10 mouse cellular contexts compared by ENCODE assay signal in genomic region chr17:28515431-28516341, GRCm38 (mm10). TPM values are rescaled to one million over a fixed set of nuclear protein-coding genes. Genes with fewer than 3 reads are reported as not detected.
DNase-seq lines count a peak whose midpoint lies in the region; ATAC-seq and TF ChIP-seq lines count a peak whose summit lies in the region.
"Had no signal": no experiment of that assay in that cellular context is flagged by ENCODE, and none has a peak within 500 bp of the region (broad histone marks: within the 10 kb centered on the region; RNA-seq: fewer than 3 reads in every experiment).

No protein-coding gene starts in this region.

- peak; percentile 70 for DNase-seq in kidney, adult 11 months
- no peak for DNase-seq in kidney, postnatal 10 days
- DNase-seq in adrenal gland, adult 8-10 months, result peak; percentile 69
- peak; percentile 60 for DNase-seq in kidney, postnatal 14 days
- peak; percentile 82 for DNase-seq in stomach, postnatal 0 days (ENCODE audit: low spot score)
- DNase-seq in layer of hippocampus, postnatal 25 days (ENCODE audit: extremely low spot score in 1 of 2, low spot score in 1 of 2), result no peak
- no peak for DNase-seq in limb, embryonic 10.5 days (ENCODE audit: low spot score)
- DNase-seq in left cerebral cortex, postnatal 4 days, result no peak

- ATAC-seq in stomach, postnatal 0 days (ENCODE audit: low FRiP score, low TSS enrichment), result peak; percentile 72

- WGBS in stomach, postnatal 0 days, result 45% methylated on average over 9 of the region's 10 CpGs
- 70% methylated on average over 10 of the region's 10 CpGs for WGBS in limb, embryonic 10.5 days

- no peak for TF ChIP-seq CTCF in stomach, postnatal 0 days (IDR thresholded peaks at IDR 0.05; ENCODE audit: low read depth)

- peak overlapping the region; percentile 67 for H3K27ac ChIP-seq in stomach, postnatal 0 days (replicated peaks)
- H3K27ac ChIP-seq in limb, embryonic 10.5 days, result no peak overlapping the region

- no peaks in the 10 kb centered on the region for H3K27me3 ChIP-seq in stomach, postnatal 0 days (ENCODE audit: control insufficient read depth, insufficient read depth, low read length)
- peaks cover 84% of the 10 kb centered on the region for H3K27me3 ChIP-seq in limb, embryonic 10.5 days (ENCODE audit: low read depth, poor library complexity, severe bottlenecking)

- no peak overlapping the region; the same call in 1 of the 2 replicates for H3K9ac ChIP-seq in stomach, postnatal 0 days (ENCODE audit: low read length)

- no peak for TF ChIP-seq EP300 in stomach, postnatal 0 days (optimal IDR thresholded peaks at IDR 0.05)

- intact Hi-C loops in left cerebral cortex, postnatal 4 days (cut with DNase I), result no loop called here

- no peaks in the 10 kb centered on the region for H3K9me3 ChIP-seq in stomach, postnatal 0 days (ENCODE audit: control insufficient read depth, low read length)
- no peaks in the 10 kb centered on the region for H3K9me3 ChIP-seq in limb, embryonic 10.5 days (replicated peaks)

- H3K4me1 ChIP-seq in stomach, postnatal 0 days (replicated peaks; ENCODE audit: control insufficient read depth, insufficient read depth), result peaks cover 29% of the 10 kb centered on the region
- H3K4me1 ChIP-seq in limb, embryonic 10.5 days, result peaks cover 44% of the 10 kb centered on the region

- H3K36me3 ChIP-seq in stomach, postnatal 0 days (ENCODE audit: control insufficient read depth, insufficient read depth, low read length), result no peaks in the 10 kb centered on the region
- no peaks in the 10 kb centered on the region; the same call in 1 of the 2 replicates for H3K36me3 ChIP-seq in limb, embryonic 10.5 days

- H3K4me2 ChIP-seq in stomach, postnatal 0 days (replicated peaks; ENCODE audit: low read depth), result peak overlapping the region; percentile 29

- H3K4me3 ChIP-seq in stomach, postnatal 0 days (ENCODE audit: low read depth, low read length), result no peak overlapping the region
- H3K4me3 ChIP-seq in limb, embryonic 10.5 days, result no peak overlapping the region

RNA-seq across cellular contexts. Expression of gene Fkbp5, which starts 1.6 kb away (rescaled TPM):
- 100 to 1,000 TPM in 2 of 4 experiments, 10 to 100 TPM in 2; 77.9 to 150 (median 98.7) TPM for total RNA-seq in adrenal gland, adult 8-10 months (2022)
- polyA plus RNA-seq in stomach, postnatal 0 days (2015; fragmentation: Nextera tagmentation; extraction: Ambion mirVana), result 9.2 and 11.8 TPM in 2 replicates
- 10 to 100 TPM; 62.5 to 85.0 TPM for total RNA-seq in layer of hippocampus, postnatal 25 days (2021)
- 32.5 and 32.6 TPM in 2 replicates for polyA plus RNA-seq in limb, embryonic 10.5 days (2016; fragmentation: Nextera tagmentation; extraction: Ambion mirVana)
- 10 to 100 TPM; 39.0 to 40.9 TPM for total RNA-seq in left cerebral cortex, postnatal 4 days (2021)

RNA-seq across cellular contexts. Expression of gene Armc12, which starts 14.9 kb away (rescaled TPM):
- total RNA-seq in adrenal gland, adult 8-10 months (2022), result not detected
- not detected in 2 replicates for polyA plus RNA-seq in stomach, postnatal 0 days (2015; fragmentation: Nextera tagmentation; extraction: Ambion mirVana)
- not detected for total RNA-seq in layer of hippocampus, postnatal 25 days (2021)
- not detected in 2 replicates for polyA plus RNA-seq in limb, embryonic 10.5 days (2016; fragmentation: Nextera tagmentation; extraction: Ambion mirVana)
- total RNA-seq in left cerebral cortex, postnatal 4 days (2021), result not detected
- polyA plus RNA-seq: heart, embryonic 14.5 days; neural tube, embryonic 11.5 days had no signal

RNA-seq across cellular contexts. Expression of gene Clpsl2, which starts 33.5 kb away (rescaled TPM):
- total RNA-seq in adrenal gland, adult 8-10 months (2022), result not detected
- polyA plus RNA-seq in stomach, postnatal 0 days (2015; fragmentation: Nextera tagmentation; extraction: Ambion mirVana), result not detected in 2 replicates
- not detected for total RNA-seq in layer of hippocampus, postnatal 25 days (2021)
- polyA plus RNA-seq in limb, embryonic 10.5 days (2016; fragmentation: Nextera tagmentation; extraction: Ambion mirVana), result not detected in 2 replicates
- not detected for total RNA-seq in left cerebral cortex, postnatal 4 days (2021)
- polyA plus RNA-seq: heart, embryonic 14.5 days; neural tube, embryonic 11.5 days had no signal

RNA-seq across cellular contexts. Expression of gene Clps, which starts 44.9 kb away (rescaled TPM):
- total RNA-seq in adrenal gland, adult 8-10 months (2022), result not detected
- polyA plus RNA-seq in stomach, postnatal 0 days (2015; fragmentation: Nextera tagmentation; extraction: Ambion mirVana), result 1,789 and 1,944 TPM in 2 replicates
- total RNA-seq in layer of hippocampus, postnatal 25 days (2021), result not detected
- not detected in 2 replicates for polyA plus RNA-seq in limb, embryonic 10.5 days (2016; fragmentation: Nextera tagmentation; extraction: Ambion mirVana)
- not detected for total RNA-seq in left cerebral cortex, postnatal 4 days (2021)
- polyA plus RNA-seq: heart, embryonic 14.5 days; neural tube, embryonic 11.5 days had no signal

RNA-seq across cellular contexts. Expression of gene Lhfpl5, which starts 59.8 kb away (rescaled TPM):
- total RNA-seq in adrenal gland, adult 8-10 months (2022), result 1 to 10 TPM; 2.6 to 6.7 (median 4.2) TPM
- 0.98 and 1.2 TPM in 2 replicates for polyA plus RNA-seq in stomach, postnatal 0 days (2015; fragmentation: Nextera tagmentation; extraction: Ambion mirVana)
- total RNA-seq in layer of hippocampus, postnatal 25 days (2021), result 1 to 10 TPM; 3.6 to 4.0 TPM
- 0.39 and 0.55 TPM in 2 replicates for polyA plus RNA-seq in limb, embryonic 10.5 days (2016; fragmentation: Nextera tagmentation; extraction: Ambion mirVana)
- 1 to 10 TPM; 7.4 to 8.1 TPM for total RNA-seq in left cerebral cortex, postnatal 4 days (2021)

Comparison
In these comparisons a context has a peak if more than half of its experiments do, and no peak if none do; other contexts are left out.
1. DNase-seq: peak in kidney, adult 11 months (single experiment), adrenal gland, adult 8-10 months (single experiment), kidney, postnatal 14 days (single experiment) and stomach, postnatal 0 days (single experiment); none in kidney, postnatal 10 days (single experiment), layer of hippocampus, postnatal 25 days (0 of 2), limb, embryonic 10.5 days (single experiment) and left cerebral cortex, postnatal 4 days (single experiment).